Mouse (Mus musculus): ENCODE data around the gene Dclk2. TPM values are rescaled to one million over a fixed set of nuclear protein-coding genes. Genes with fewer than 3 reads are reported as not detected.

Dclk2 gene
- polyA plus RNA-seq, 1 experiment from 2014 or later, result 6.8 TPM

- H3K4me1 ChIP-seq (replicated peaks), result no peaks in the 10 kb centered on the region
- ATAC-seq, result no peak
- no peak overlapping the region for H3K4me2 ChIP-seq (replicated peaks)
- no peaks in the 10 kb centered on the region for H3K9me3 ChIP-seq
- H3K27me3 ChIP-seq (replicated peaks), result no peaks in the 10 kb centered on the region
- no peak overlapping the region for H3K27ac ChIP-seq
- H3K4me3 ChIP-seq (replicated peaks), result no peak overlapping the region
- H3K36me3 ChIP-seq, result no peaks in the 10 kb centered on the region
- WGBS, result 92% methylated on average over 2 of the region's 2 CpGs
- H3K9ac ChIP-seq, result no peak overlapping the region
Measured at GRCm38 (mm10) chr3:86884481-86884880, 36.2 kb downstream of the Dclk2 start.

- no peak overlapping the region for H3K27ac ChIP-seq
- no peaks in the 10 kb centered on the region for H3K36me3 ChIP-seq
- no peaks in the 10 kb centered on the region for H3K27me3 ChIP-seq (replicated peaks)
- H3K4me2 ChIP-seq (replicated peaks), result no peak overlapping the region
- H3K4me3 ChIP-seq (replicated peaks), result no peak overlapping the region
- no peaks in the 10 kb centered on the region for H3K4me1 ChIP-seq (replicated peaks)
- ATAC-seq, result no peak
- H3K9me3 ChIP-seq, result no peaks in the 10 kb centered on the region
- no peak overlapping the region for H3K9ac ChIP-seq
- WGBS, result 83% methylated on average over 6 of the region's 6 CpGs
Measured at GRCm38 (mm10) chr3:86883985-86884384, 36.7 kb downstream of the Dclk2 start.

DNA sequence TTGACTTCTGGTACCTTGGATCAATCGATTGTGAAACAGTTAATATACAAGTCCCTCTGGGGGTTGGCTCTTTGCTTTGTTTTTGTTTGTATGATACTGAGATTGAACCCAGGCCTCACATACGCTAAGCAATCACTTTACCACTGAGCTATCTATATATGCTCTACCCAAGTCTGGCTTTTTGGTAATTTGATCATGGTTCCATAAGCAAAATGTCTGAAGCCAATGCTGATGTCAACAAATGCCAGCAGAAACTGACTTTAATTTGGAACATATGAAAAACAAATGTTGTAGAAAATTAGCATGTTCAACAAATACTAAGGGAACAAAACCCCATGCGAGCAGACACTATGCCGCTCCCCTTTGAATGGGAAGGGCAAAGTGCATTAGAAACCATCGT lies 44.7 kb downstream of the Dclk2 start:
- 79% methylated on average over 5 of the region's 5 CpGs for WGBS
- ATAC-seq, result no peak

GRCm38 (mm10) chr3:86873092-86873600 lies 47.5 kb downstream of the Dclk2 start:
- H3K4me1 ChIP-seq (replicated peaks), result no peaks in the 10 kb centered on the region
- H3K9me3 ChIP-seq, result no peaks in the 10 kb centered on the region
- H3K4me2 ChIP-seq (replicated peaks), result no peak overlapping the region
- no peak overlapping the region for H3K4me3 ChIP-seq (replicated peaks)
- no peaks in the 10 kb centered on the region for H3K27me3 ChIP-seq (replicated peaks)
- WGBS, result 82% methylated on average over 6 of the region's 6 CpGs
- no peak overlapping the region for H3K9ac ChIP-seq
- H3K27ac ChIP-seq, result no peak overlapping the region
- no peaks in the 10 kb centered on the region for H3K36me3 ChIP-seq
- no peak for ATAC-seq

More for the DNA sequence above, 44.7 kb downstream of the Dclk2 start:
- Histone ChIP-seq H3K9ac (no peak overlapping the region), H3K9me3 (no peaks in the 10 kb centered on the region), H3K27ac (no peak overlapping the region), H3K4me2 (replicated peaks) (no peak overlapping the region), H3K36me3 (no peaks in the 10 kb centered on the region), H3K27me3 (replicated peaks) (no peaks in the 10 kb centered on the region), H3K4me1 (replicated peaks) (no peaks in the 10 kb centered on the region), H3K4me3 (replicated peaks) (no peak overlapping the region)

DNA sequence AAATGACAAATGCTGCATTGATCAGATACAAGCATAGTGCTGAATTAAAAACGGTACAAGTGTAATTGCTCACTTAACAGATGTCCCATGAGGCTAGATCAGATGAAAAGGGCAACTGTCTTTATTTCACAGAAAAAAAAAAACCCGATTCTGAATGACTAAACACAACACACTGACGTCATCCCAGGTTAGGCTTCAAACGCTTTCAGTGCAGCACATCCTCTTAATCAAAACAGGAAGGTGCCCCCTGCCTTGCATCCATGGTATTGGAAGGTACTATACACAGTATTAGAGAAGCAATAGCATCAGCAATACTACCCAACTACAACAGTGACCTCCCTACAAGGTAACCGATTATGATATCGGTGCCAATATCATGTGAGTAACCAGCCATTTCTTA lies 49.7 kb downstream of the Dclk2 start:
- no peak overlapping the region for H3K9ac ChIP-seq
- H3K4me1 ChIP-seq (replicated peaks), result no peaks in the 10 kb centered on the region
- H3K36me3 ChIP-seq, result no peaks in the 10 kb centered on the region
- H3K9me3 ChIP-seq, result no peaks in the 10 kb centered on the region
- no peak overlapping the region for H3K4me3 ChIP-seq (replicated peaks)
- no peak overlapping the region for H3K4me2 ChIP-seq (replicated peaks)
- ATAC-seq, result no peak
- H3K27ac ChIP-seq, result no peak overlapping the region
- 79% methylated on average over 6 of the region's 6 CpGs for WGBS
- no peaks in the 10 kb centered on the region for H3K27me3 ChIP-seq (replicated peaks)

DNA sequence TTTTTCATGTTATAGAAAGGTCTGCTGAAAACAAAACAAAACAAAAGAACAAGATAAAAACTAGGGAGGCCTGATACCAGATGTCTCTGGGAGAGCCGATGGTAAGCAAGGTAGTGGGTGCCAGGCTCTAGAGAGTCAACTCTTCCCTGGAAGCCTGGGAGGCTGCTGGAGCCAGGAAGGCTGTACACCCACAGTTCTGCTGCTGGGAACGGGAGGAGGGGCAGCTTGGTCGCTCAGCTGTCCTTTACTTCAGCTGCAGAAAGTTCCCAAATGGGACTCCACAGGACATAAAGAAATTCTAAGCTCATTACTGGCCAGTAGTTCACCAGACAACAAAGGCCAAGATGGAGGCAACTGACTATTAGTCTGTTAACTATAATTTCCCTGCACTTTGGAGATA lies 50.2 kb downstream of the Dclk2 start:
- no peaks in the 10 kb centered on the region for H3K9me3 ChIP-seq

GRCm38 (mm10) chr3:86868721-86869120 lies 51.9 kb downstream of the Dclk2 start:
- ATAC-seq, result no peak
- Histone ChIP-seq H3K27me3 (replicated peaks) (no peaks in the 10 kb centered on the region), H3K9ac (no peak overlapping the region), H3K4me2 (replicated peaks) (no peak overlapping the region), H3K27ac (no peak overlapping the region), H3K4me1 (replicated peaks) (no peaks in the 10 kb centered on the region), H3K36me3 (no peaks in the 10 kb centered on the region), H3K9me3 (no peaks in the 10 kb centered on the region), H3K4me3 (replicated peaks) (no peak overlapping the region)
- 73% methylated on average over 3 of the region's 3 CpGs for WGBS

More for the DNA sequence above, 50.2 kb downstream of the Dclk2 start:
- Histone ChIP-seq H3K4me1 (replicated peaks) (no peaks in the 10 kb centered on the region), H3K36me3 (no peaks in the 10 kb centered on the region), H3K4me2 (replicated peaks) (no peak overlapping the region), H3K27me3 (replicated peaks) (no peaks in the 10 kb centered on the region), H3K4me3 (replicated peaks) (no peak overlapping the region), H3K27ac (no peak overlapping the region), H3K9ac (no peak overlapping the region)
- ATAC-seq, result no peak
- 70% methylated on average over 3 of the region's 3 CpGs for WGBS

GRCm38 (mm10) chr3:86863327-86864008 lies 57.2 kb downstream of the Dclk2 start:
- no peaks in the 10 kb centered on the region for H3K36me3 ChIP-seq
- no peak for ATAC-seq
- H3K27me3 ChIP-seq (replicated peaks), result no peaks in the 10 kb centered on the region
- no peaks in the 10 kb centered on the region for H3K9me3 ChIP-seq
- H3K4me1 ChIP-seq (replicated peaks), result no peaks in the 10 kb centered on the region
- no peak overlapping the region for H3K9ac ChIP-seq
- no peak overlapping the region for H3K4me3 ChIP-seq (replicated peaks)
- 27% methylated on average over 10 of the region's 10 CpGs for WGBS
- no peak overlapping the region for H3K27ac ChIP-seq
- no peak overlapping the region for H3K4me2 ChIP-seq (replicated peaks)

- WGBS, result 12% methylated on average over 3 of the region's 3 CpGs
Measured at GRCm38 (mm10) chr3:86862939-86863311, 57.7 kb downstream of the Dclk2 start.

DNA sequence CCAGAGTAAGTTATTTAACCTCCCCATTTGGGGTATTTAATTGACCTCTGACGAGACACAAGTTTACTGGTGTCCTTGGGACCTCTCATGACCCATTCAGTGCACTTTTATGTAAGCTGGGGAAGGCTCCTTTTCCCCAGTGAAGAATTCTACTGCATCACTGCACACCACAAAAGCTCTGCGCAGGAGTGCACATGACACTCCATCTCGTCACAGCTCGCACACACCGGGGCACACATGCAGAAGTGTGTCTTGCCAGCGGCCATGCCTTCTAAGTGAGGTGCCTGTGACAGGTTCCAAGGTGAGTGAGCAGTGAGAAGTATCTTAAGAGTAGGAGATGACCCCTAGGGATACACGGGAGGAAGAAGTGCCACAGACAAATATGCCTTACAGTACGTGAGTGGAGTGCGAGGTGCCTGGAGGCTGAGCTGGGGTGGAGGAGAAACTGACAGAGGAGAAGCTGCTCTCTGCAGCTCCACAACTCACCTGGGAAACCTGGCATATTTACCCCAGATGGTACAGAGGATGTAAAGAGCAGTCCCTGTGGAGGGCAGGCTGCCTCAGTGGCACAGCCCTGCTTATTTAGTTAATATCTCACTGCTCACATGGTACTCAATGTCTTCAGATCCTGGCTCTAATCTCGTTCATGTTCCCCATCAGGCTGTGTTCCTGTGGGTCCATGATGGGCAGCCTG lies 58.3 kb downstream of the Dclk2 start:
- no peaks in the 10 kb centered on the region for H3K27me3 ChIP-seq (replicated peaks)
- no peaks in the 10 kb centered on the region for H3K4me1 ChIP-seq (replicated peaks)
- H3K36me3 ChIP-seq, result no peaks in the 10 kb centered on the region
- H3K27ac ChIP-seq, result no peak overlapping the region
- no peak overlapping the region for H3K4me2 ChIP-seq (replicated peaks)
- no peaks in the 10 kb centered on the region for H3K9me3 ChIP-seq
- ATAC-seq, result no peak
- no peak overlapping the region for H3K4me3 ChIP-seq (replicated peaks)
- no peak overlapping the region for H3K9ac ChIP-seq
- 74% methylated on average over 10 of the region's 10 CpGs for WGBS

More at GRCm38 (mm10) chr3:86862939-86863311, 57.7 kb downstream of the Dclk2 start:
- H3K4me2 ChIP-seq (replicated peaks), result no peak overlapping the region
- no peaks in the 10 kb centered on the region for H3K27me3 ChIP-seq (replicated peaks)
- no peak overlapping the region for H3K27ac ChIP-seq
- H3K9ac ChIP-seq, result no peak overlapping the region
- H3K4me1 ChIP-seq (replicated peaks), result no peaks in the 10 kb centered on the region
- no peaks in the 10 kb centered on the region for H3K9me3 ChIP-seq
- no peak overlapping the region for H3K4me3 ChIP-seq (replicated peaks)
- ATAC-seq, result peak; percentile 58; the same call in 1 of the 2 replicates
- H3K36me3 ChIP-seq, result no peaks in the 10 kb centered on the region

- no peaks in the 10 kb centered on the region for H3K4me1 ChIP-seq (replicated peaks)
- 89% methylated on average over 2 of the region's 2 CpGs for WGBS
- H3K36me3 ChIP-seq, result no peaks in the 10 kb centered on the region
- H3K4me3 ChIP-seq (replicated peaks), result no peak overlapping the region
- no peak overlapping the region for H3K4me2 ChIP-seq (replicated peaks)
- no peaks in the 10 kb centered on the region for H3K9me3 ChIP-seq
- H3K27me3 ChIP-seq (replicated peaks), result no peaks in the 10 kb centered on the region
- ATAC-seq, result no peak
- no peak overlapping the region for H3K27ac ChIP-seq
- H3K9ac ChIP-seq, result no peak overlapping the region
Measured at GRCm38 (mm10) chr3:86859791-86860190, 60.9 kb downstream of the Dclk2 start.

- no peaks in the 10 kb centered on the region for H3K36me3 ChIP-seq
- no peaks in the 10 kb centered on the region for H3K9me3 ChIP-seq
- ATAC-seq, result no peak
- H3K27ac ChIP-seq, result no peak overlapping the region
- H3K4me2 ChIP-seq (replicated peaks), result no peak overlapping the region
- no peak overlapping the region for H3K4me3 ChIP-seq (replicated peaks)
- H3K9ac ChIP-seq, result no peak overlapping the region
- no peaks in the 10 kb centered on the region for H3K27me3 ChIP-seq (replicated peaks)
- H3K4me1 ChIP-seq (replicated peaks), result no peaks in the 10 kb centered on the region
- 93% methylated on average over 5 of the region's 5 CpGs for WGBS
Measured at GRCm38 (mm10) chr3:86858699-86859098, 62.0 kb downstream of the Dclk2 start.

All from intestine, embryonic 15.5 days (tissue).